ENCODE assay signal across 8 mouse cellular contexts in genomic region chr1:132367692-132368506, GRCm38 (mm10). TPM values are rescaled to one million over a fixed set of nuclear protein-coding genes. Genes with fewer than 3 reads are reported as not detected.
A peak's percentile ranks its signal among the peaks of the same experiment; 100 is the strongest.
DNase-seq lines count a peak whose midpoint lies in the region; ATAC-seq and TF ChIP-seq lines count a peak whose summit lies in the region.

No protein-coding gene starts in this region.

- no peaks in the 10 kb centered on the region for H3K27me3 ChIP-seq in hindbrain, embryonic 16.5 days (replicated peaks; ENCODE audit: control insufficient read depth, insufficient read depth, low read length)

- ATAC-seq in hindbrain, embryonic 16.5 days, result peak; percentile 86

- H3K4me3 ChIP-seq in gastrocnemius, adult 2 months, result no peak overlapping the region
- H3K4me3 ChIP-seq in hindbrain, embryonic 16.5 days (ENCODE audit: low read length), result no peak overlapping the region

- 30% methylated on average over 7 of the region's 7 CpGs for WGBS in hindbrain, embryonic 16.5 days

- peak; percentile 98 for TF ChIP-seq CTCF in gastrocnemius, adult 2 months (IDR thresholded peaks at IDR 0.05)

- H3K4me1 ChIP-seq in hindbrain, embryonic 16.5 days (ENCODE audit: control insufficient read depth, insufficient read depth, low read depth, low read length), result peaks cover 34% of the 10 kb centered on the region

- H3K9me3 ChIP-seq in hindbrain, embryonic 16.5 days (ENCODE audit: control insufficient read depth, low read length), result no peaks in the 10 kb centered on the region

- H3K36me3 ChIP-seq in hindbrain, embryonic 16.5 days (ENCODE audit: control insufficient read depth, insufficient read depth, low read length), result no peaks in the 10 kb centered on the region

- intact Hi-C loops in gastrocnemius, adult 2 months (cut with DNase I), result loop anchor here (1.0 to 5.0 kb wide), 4 partner anchors 22 to 153 kb away; partner anchors contain the start of genes Dstyk and Rbbp5

- no peak overlapping the region for H3K4me2 ChIP-seq in hindbrain, embryonic 16.5 days (ENCODE audit: low read length)

- peak overlapping the region; percentile 55 for H3K27ac ChIP-seq in gastrocnemius, adult 2 months
- no peak overlapping the region for H3K27ac ChIP-seq in hindbrain, embryonic 16.5 days (ENCODE audit: low read depth, low read length)

- peak; percentile 83 for DNase-seq in ZHBTc4 (ENCODE audit: low read depth, low spot score)
- peak; percentile 62 to 85 for DNase-seq in cerebellum, postnatal 4 days (ENCODE audit: low spot score in 2 of 2)
- DNase-seq in gastrocnemius, adult 2 months, result peak; percentile 89
- DNase-seq in left cerebral cortex, adult 11 months (ENCODE audit: low spot score), result peak; percentile 85
- DNase-seq in lung, postnatal 4 days, result peak; percentile 82 to 90
- peak; percentile 87 for DNase-seq in retina, postnatal 7 days (ENCODE audit: low read depth, low spot score)
- DNase-seq in urinary bladder, postnatal 14 days (ENCODE audit: low spot score), result peak; percentile 89

- H3K9ac ChIP-seq in hindbrain, embryonic 16.5 days (ENCODE audit: low read depth, low read length), result no peak overlapping the region

RNA-seq across cellular contexts. Expression of gene Tmcc2, which starts 23.2 kb away (rescaled TPM):
- 10 to 100 TPM; 29.4 to 40.8 TPM for total RNA-seq in gastrocnemius, adult 2 months (2021)
- 26.6 and 35.5 TPM in 2 replicates for polyA plus RNA-seq in hindbrain, embryonic 16.5 days (2015; fragmentation: Nextera tagmentation; extraction: Ambion mirVana)

RNA-seq across cellular contexts. Expression of gene Dstyk, which starts 49.5 kb away (rescaled TPM):
- 10 to 100 TPM in 1 of 2 experiments, 1 to 10 TPM in 1; 9.7 to 11.1 TPM for total RNA-seq in gastrocnemius, adult 2 months (2021)
- 7.9 and 9.7 TPM in 2 replicates for polyA plus RNA-seq in hindbrain, embryonic 16.5 days (2015; fragmentation: Nextera tagmentation; extraction: Ambion mirVana)

RNA-seq across cellular contexts. Expression of gene Nuak2, which starts 52.0 kb away (rescaled TPM):
- total RNA-seq in gastrocnemius, adult 2 months (2021), result under 1 TPM; 0.38 to 0.98 TPM
- 11.1 and 12.8 TPM in 2 replicates for polyA plus RNA-seq in hindbrain, embryonic 16.5 days (2015; fragmentation: Nextera tagmentation; extraction: Ambion mirVana)
